Mouse (Mus musculus) duodenum, adult 2 months (tissue): ENCODE data around the gene Robo2. TPM values are rescaled to one million over a fixed set of nuclear protein-coding genes. Genes with fewer than 3 reads are reported as not detected.

Source experiments
- polyA plus RNA-seq: library from polyadenylated mRNA; depleted of rRNA; stranded (reverse); fragments of >200 nt; gene quantifications from 2 replicates; pipeline ENCODE4 v1.2.3, GENCODE M21; 2012; ENCODE audit warnings: low replicate concordance; rRNA removed

The Robo2 gene
- polyA plus RNA-seq = 1.6 and 1.7 TPM in 2 replicates

DNA sequence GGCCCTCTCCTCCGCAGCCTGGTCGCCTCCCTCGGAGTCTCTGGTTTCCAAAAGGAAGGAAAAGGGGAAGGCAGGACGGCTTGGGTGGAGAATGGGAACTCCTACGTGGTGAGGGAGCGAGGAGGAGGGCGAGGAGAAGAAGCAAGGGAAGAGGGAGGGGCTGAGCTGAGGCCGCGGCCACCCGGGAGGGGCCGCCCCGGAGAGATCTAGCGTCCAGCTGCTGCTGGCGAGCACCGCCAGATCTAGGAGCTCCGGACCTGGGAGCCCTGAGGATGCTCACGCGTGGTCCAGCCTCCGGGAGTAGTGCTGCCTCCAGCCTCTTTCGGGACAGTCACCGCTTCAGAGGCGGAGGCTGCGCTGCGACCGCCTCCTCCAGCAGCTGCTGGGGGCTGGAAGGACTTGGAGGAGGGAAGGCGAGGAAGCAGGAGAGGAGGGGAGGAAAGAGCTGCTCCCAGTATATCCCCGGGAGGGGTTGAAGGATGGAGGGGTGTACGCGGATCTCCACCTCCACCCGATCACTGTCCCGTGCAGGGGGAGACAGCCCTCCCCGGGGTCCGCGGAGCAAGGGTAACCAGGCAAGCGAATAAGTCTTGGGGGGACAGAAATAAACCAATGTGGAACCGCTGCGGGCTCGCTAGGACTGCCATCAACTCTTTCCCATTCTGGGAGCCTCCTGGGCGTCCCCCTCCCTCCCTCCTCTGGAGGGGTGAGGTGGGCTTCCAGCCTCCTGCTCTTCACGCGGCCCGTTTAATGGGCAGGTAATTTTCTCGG lies at the start of gene Robo2:
Gene Robo2 (minus strand): TSS at position 345 of the 771 bp plus-strand sequence.

